Mouse (Mus musculus): ENCODE data around the gene Zfp932. TPM values are rescaled to one million over a fixed set of nuclear protein-coding genes. Genes with fewer than 3 reads are reported as not detected.
"Not testable (repeated sequence)": the region's sequence is repeated elsewhere in the genome, so short reads cannot be mapped to it uniquely, and the experiment has no call there.

The Zfp932 gene
- 37.5 and 38.5 TPM in 2 replicates for polyA plus RNA-seq (2012; rRNA removed)

DNA sequence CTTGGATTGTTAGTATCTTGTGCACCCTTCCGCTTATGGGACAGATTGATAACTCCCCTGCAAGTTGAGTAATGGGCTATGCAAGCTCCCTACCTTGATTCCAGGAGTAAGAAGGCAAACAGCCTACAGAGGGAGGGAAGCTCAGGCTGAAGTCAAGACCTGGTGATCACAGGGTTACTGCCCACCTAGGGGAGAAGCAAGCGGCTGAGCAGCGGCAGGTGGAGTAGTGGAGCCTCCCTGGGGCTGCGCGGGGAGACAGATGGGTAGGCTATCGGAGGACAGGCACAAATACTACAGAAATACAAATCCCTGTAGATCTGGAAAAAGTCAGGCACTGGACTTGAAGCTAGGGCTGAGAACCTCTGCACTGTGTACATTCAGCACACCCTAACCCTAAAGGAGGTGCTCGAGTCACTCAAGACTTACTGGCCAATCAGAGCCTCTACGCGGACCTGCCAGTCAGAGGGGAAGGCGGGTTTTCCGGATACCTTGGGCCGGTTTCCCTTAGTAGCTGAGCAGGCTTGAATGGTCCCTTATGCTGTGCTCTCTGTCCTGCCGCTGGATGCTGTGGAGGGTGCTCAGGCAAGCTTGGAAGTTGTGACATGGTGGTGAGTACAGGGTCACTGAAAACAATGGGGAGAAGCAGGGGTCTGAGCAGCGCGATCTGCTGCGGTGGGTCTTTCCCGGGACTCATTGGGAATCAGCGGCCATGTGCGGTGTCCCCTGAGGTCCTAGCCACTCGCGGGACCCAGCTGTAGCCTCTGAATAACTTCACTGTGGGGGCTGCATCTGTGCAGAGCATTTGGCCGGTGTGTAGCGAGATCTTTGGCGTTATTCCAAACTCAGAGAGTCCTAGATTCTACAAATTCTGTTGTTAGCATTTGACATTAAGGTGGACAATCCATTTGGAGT lies at the start of gene Zfp932:
Zfp932 (plus strand) TSS at position 496 of the 912 bp plus-strand sequence.
- H3K27ac ChIP-seq (ENCODE audit: insufficient read depth, low read length); H3K4me3 ChIP-seq (replicated peaks; ENCODE audit: insufficient read depth, low read depth, low read length); H3K27me3 ChIP-seq (ENCODE audit: control insufficient read depth, insufficient read depth, low read length); H3K4me1 ChIP-seq (ENCODE audit: control insufficient read depth, insufficient read depth, low read length): not testable (repeated sequence)
- DNase-seq: peak; percentile 84 to 86
- no CpG with 5 or more reads among the region's 24 CpGs for WGBS

DNA sequence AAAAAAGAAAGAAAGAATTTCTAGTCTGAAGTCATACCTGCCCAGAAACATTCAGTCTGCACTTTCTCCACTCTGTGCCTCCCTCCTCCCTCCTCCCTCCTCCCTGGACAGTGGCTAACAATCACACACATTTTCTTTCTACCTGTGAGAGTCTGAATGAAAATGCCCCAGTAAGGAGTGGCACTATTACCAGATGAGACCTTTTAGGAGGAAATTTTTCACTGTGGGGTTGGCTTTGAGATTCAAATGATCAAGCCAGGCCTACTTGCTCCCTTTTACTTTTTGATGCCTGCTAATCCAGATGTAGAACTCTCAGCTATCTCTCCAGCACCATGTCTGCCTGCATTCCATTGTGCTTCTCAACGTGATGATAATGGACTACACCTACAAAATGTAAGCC lies 46.0 kb upstream of the Zfp932 start:
- WGBS: no CpG with 5 or more reads among the region's 1 CpGs
- Histone ChIP-seq H3K4me3 (replicated peaks; ENCODE audit: insufficient read depth, low read depth, low read length) (no peak overlapping the region), H3K27me3 (ENCODE audit: control insufficient read depth, insufficient read depth, low read length) (no peaks in the 10 kb centered on the region), H3K4me1 (ENCODE audit: control insufficient read depth, insufficient read depth, low read length) (no peaks in the 10 kb centered on the region), H3K27ac (ENCODE audit: insufficient read depth, low read length) (no peak overlapping the region)
- TF ChIP-seq POLR2A (IDR thresholded peaks at IDR 0.05; ENCODE audit: borderline replicate concordance, insufficient read depth, low read length) (no peak), CTCF (IDR thresholded peaks at IDR 0.05; ENCODE audit: borderline replicate concordance, insufficient read depth, low read depth, low read length) (no peak)
- DNase-seq: no peak

GRCm38 (mm10) chr5:109980743-109981142 lies 15.6 kb upstream of the Zfp932 start:
- H3K4me3 ChIP-seq (replicated peaks; ENCODE audit: insufficient read depth, low read depth, low read length); H3K27ac ChIP-seq (ENCODE audit: insufficient read depth, low read length); DNase-seq; H3K4me1 ChIP-seq (ENCODE audit: control insufficient read depth, insufficient read depth, low read length); H3K27me3 ChIP-seq (ENCODE audit: control insufficient read depth, insufficient read depth, low read length): not testable (repeated sequence)
- no CpG with 5 or more reads among the region's 2 CpGs for WGBS

DNA sequence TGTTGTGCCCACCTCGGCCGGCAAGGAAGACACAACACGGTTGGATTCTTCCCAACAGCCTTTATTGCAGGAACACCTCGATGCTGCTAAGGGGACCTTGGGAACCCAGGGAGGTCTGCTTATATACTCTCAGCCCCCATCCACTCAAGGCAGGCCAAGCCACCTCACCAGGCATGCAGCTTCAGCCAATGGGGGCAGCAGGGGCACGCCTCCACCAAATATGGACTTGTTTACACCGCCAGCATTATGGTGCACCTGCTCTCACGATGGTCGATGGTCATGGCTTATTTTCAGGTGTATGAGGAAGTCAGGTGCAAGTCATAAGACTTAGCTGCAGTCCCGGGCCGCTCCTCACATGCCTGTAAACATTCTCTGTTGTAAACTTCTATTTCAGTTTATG lies 860 bp upstream of the Zfp932 start:
- DNase-seq; H3K4me3 ChIP-seq (replicated peaks; ENCODE audit: insufficient read depth, low read depth, low read length); H3K27ac ChIP-seq (ENCODE audit: insufficient read depth, low read length); H3K4me1 ChIP-seq (ENCODE audit: control insufficient read depth, insufficient read depth, low read length); H3K27me3 ChIP-seq (ENCODE audit: control insufficient read depth, insufficient read depth, low read length): not testable (repeated sequence)
- WGBS: no CpG with 5 or more reads among the region's 10 CpGs

- not testable (repeated sequence) for H3K27ac ChIP-seq (ENCODE audit: insufficient read depth, low read length); H3K27me3 ChIP-seq (ENCODE audit: control insufficient read depth, insufficient read depth, low read length); H3K4me3 ChIP-seq (replicated peaks; ENCODE audit: insufficient read depth, low read depth, low read length); H3K4me1 ChIP-seq (ENCODE audit: control insufficient read depth, insufficient read depth, low read length); DNase-seq
- 68% methylated on average over 10 of the region's 10 CpGs for WGBS
- TF ChIP-seq CTCF (IDR thresholded peaks at IDR 0.05; ENCODE audit: borderline replicate concordance, insufficient read depth, low read depth, low read length): 0 out of 2 replicates have a peak, but pooled peaks have one; percentile 9
These were observed 19.5 kb downstream of the Zfp932 start for GRCm38 (mm10) chr5:110015775-110016174.

DNA sequence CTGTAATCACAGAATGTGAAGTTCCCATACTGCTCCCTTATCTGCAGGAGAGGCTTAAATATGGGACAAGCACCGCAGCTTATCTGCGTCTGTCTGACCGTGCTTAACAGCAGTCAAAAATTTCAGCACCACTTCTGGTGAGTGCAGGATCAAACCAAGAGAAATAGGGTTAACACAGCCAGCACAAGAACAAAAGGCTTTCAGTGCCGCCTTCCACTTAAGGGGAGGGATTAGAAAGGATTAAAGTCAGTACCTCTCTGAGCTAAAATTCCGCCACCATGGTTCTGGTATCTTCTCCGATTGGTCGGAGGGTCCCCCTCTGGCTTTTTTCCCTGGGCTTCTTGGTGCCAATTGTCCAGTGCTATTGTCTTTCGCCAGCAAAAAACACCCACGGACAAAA lies 27.0 kb downstream of the Zfp932 start:
- no peak for DNase-seq
- Histone ChIP-seq H3K27me3 (ENCODE audit: control insufficient read depth, insufficient read depth, low read length) (no peaks in the 10 kb centered on the region), H3K27ac (ENCODE audit: insufficient read depth, low read length) (no peak overlapping the region), H3K4me3 (replicated peaks; ENCODE audit: insufficient read depth, low read depth, low read length) (no peak overlapping the region), H3K4me1 (ENCODE audit: control insufficient read depth, insufficient read depth, low read length) (no peaks in the 10 kb centered on the region)
- TF ChIP-seq CTCF (IDR thresholded peaks at IDR 0.05; ENCODE audit: borderline replicate concordance, insufficient read depth, low read depth, low read length): no peak
- no peak for TF ChIP-seq POLR2A (IDR thresholded peaks at IDR 0.05; ENCODE audit: borderline replicate concordance, insufficient read depth, low read length)
- WGBS: 21% methylated on average over 9 of the region's 9 CpGs

- WGBS: 13% methylated on average over 8 of the region's 8 CpGs
- H3K4me1 ChIP-seq (ENCODE audit: control insufficient read depth, insufficient read depth, low read length); H3K27ac ChIP-seq (ENCODE audit: insufficient read depth, low read length); H3K27me3 ChIP-seq (ENCODE audit: control insufficient read depth, insufficient read depth, low read length); H3K4me3 ChIP-seq (replicated peaks; ENCODE audit: insufficient read depth, low read depth, low read length): not testable (repeated sequence)
- DNase-seq: peak; percentile 30 to 42
- TF ChIP-seq CTCF (IDR thresholded peaks at IDR 0.05; ENCODE audit: borderline replicate concordance, insufficient read depth, low read depth, low read length): peak; percentile 61
These were observed 27.5 kb downstream of the Zfp932 start for GRCm38 (mm10) chr5:110023694-110024427.

GRCm38 (mm10) chr5:110057637-110058408 lies 61.5 kb downstream of the Zfp932 start:
- DNase-seq: peak; percentile 87

More at GRCm38 (mm10) chr5:110057637-110058408, 61.5 kb downstream of the Zfp932 start:
- H3K4me1 ChIP-seq (ENCODE audit: control insufficient read depth, insufficient read depth, low read length): no peaks in the 10 kb centered on the region
- H3K27ac ChIP-seq (ENCODE audit: insufficient read depth, low read length): peak overlapping the region; percentile 74; the same call in 1 of the 2 replicates
- peak overlapping the region; percentile 75 for H3K4me3 ChIP-seq (replicated peaks; ENCODE audit: insufficient read depth, low read depth, low read length)
- no peaks in the 10 kb centered on the region for H3K27me3 ChIP-seq (ENCODE audit: control insufficient read depth, insufficient read depth, low read length)
- WGBS: 2% methylated on average over 19 of the region's 19 CpGs
- TF ChIP-seq CTCF (IDR thresholded peaks at IDR 0.05; ENCODE audit: borderline replicate concordance, insufficient read depth, low read depth, low read length) (no peak), POLR2A (IDR thresholded peaks at IDR 0.05; ENCODE audit: borderline replicate concordance, insufficient read depth, low read length) (peak; percentile 42; the same call in 1 of the 2 replicates)

Other genes starting within 250 kb of the Zfp932 start
- gene 4930522L14Rik, start 244.6 kb upstream of the Zfp932 start, polyA plus RNA-seq (2012; rRNA removed): 3.5 and 3.8 TPM in 2 replicates
- 0.08 and 0.21 TPM in 2 replicates for gene Gm15446, start 73.1 kb upstream of the Zfp932 start, polyA plus RNA-seq (2012; rRNA removed)
- 1.6 and 2.1 TPM in 2 replicates for gene Gm17655, start 76.0 kb downstream of the Zfp932 start, polyA plus RNA-seq (2012; rRNA removed)
- gene Gm35315, start 97.9 kb downstream of the Zfp932 start, polyA plus RNA-seq (2012; rRNA removed): 0.78 and 0.79 TPM in 2 replicates
- 7.2 and 7.8 TPM in 2 replicates for gene Plcxd1, start 103.4 kb downstream of the Zfp932 start, polyA plus RNA-seq (2012; rRNA removed)
- 145 and 152 TPM in 2 replicates for gene Gtpbp6, start 111.7 kb downstream of the Zfp932 start, polyA plus RNA-seq (2012; rRNA removed)
- gene Zfp605, start 113.6 kb downstream of the Zfp932 start, polyA plus RNA-seq (2012; rRNA removed): 7.0 and 7.5 TPM in 2 replicates
- gene Chfr, start 139.3 kb downstream of the Zfp932 start, polyA plus RNA-seq (2012; rRNA removed): 100 and 105 TPM in 2 replicates
- gene Golga3, start 180.2 kb downstream of the Zfp932 start, polyA plus RNA-seq (2012; rRNA removed): 21.7 and 22.5 TPM in 2 replicates
- gene Ankle2, start 234.5 kb downstream of the Zfp932 start, polyA plus RNA-seq (2012; rRNA removed): 22.8 and 23.5 TPM in 2 replicates